Mouse (Mus musculus) spleen, adult 2 months (tissue): ENCODE data around the gene Cyp4f18. TPM values are rescaled to one million over a fixed set of nuclear protein-coding genes. Genes with fewer than 3 reads are reported as not detected.
"Not testable (repeated sequence)": the region's sequence is repeated elsewhere in the genome, so short reads cannot be mapped to it uniquely, and the experiment has no call there.

Source experiments
- DNase-seq, 2 experiments: peaks; one replicate each; pipeline versions ENCODE4 v3.0.0 to v3.0.0-alpha.2; 2012 to 2021; ENCODE audit warnings: low spot score in 2 of 2, low read depth in 1 of 2
- H3K27ac ChIP-seq: fragments of 200-500 bp; 2 replicates; pipeline ENCODE4 v1.5.1; 2012; ENCODE audit warnings: low read length, inconsistent platforms; ENCODE audit not compliant: insufficient read depth
- H3K27me3 ChIP-seq: fragments of 200-500 bp; 2 replicates; pipeline ENCODE4 v1.6.1; 2012; ENCODE audit warnings: mild to moderate bottlenecking, moderate library complexity, low read length, inconsistent platforms; ENCODE audit not compliant: control insufficient read depth, insufficient read depth
- H3K36me3 ChIP-seq: fragments of 200-500 bp; 2 replicates; pipeline ENCODE4 v1.6.1; 2012; ENCODE audit warnings: mild to moderate bottlenecking, low read length, inconsistent platforms; ENCODE audit not compliant: control insufficient read depth, insufficient read depth
- H3K4me1 ChIP-seq: fragments of 200-500 bp; 2 replicates; pipeline ENCODE4 v1.6.1; 2011; ENCODE audit warnings: inconsistent platforms; ENCODE audit not compliant: control insufficient read depth, insufficient read depth, insufficient read length
- H3K4me3 ChIP-seq: fragments of 200-500 bp; 2 replicates; pipeline ENCODE4 v1.5.1; 2011; ENCODE audit warnings: mild to moderate bottlenecking, inconsistent platforms; ENCODE audit not compliant: insufficient read depth, insufficient read length; ENCODE audit errors: extremely low read depth
- CTCF ChIP-seq: fragments of 200-500 bp; IDR thresholded peaks from 2 replicates; pipeline ENCODE4 v1.5.1; 2011; ENCODE audit warnings: mild to moderate bottlenecking, inconsistent platforms; ENCODE audit not compliant: insufficient read depth, insufficient read length, insufficient replicate concordance; ENCODE audit errors: extremely low read depth
- POLR2A ChIP-seq: fragments of 200-500 bp; IDR thresholded peaks from 2 replicates; pipeline ENCODE4 v1.6.1; 2011; ENCODE audit warnings: low read depth, low read length, inconsistent platforms
- WGBS: fragments of 180-500 bp; shearing (Covaris S2); methylation state at CpG from one replicate; pipeline ENCODE4 v1.1.7; 2018; 5-methylcytosine and 5-hydroxymethylcytosine counted together
- polyA plus RNA-seq: library from polyadenylated mRNA; depleted of rRNA; stranded (reverse); fragments of >200 nt; gene quantifications from 2 replicates; pipeline ENCODE4 v1.2.3, GENCODE M21; 2012

Gene Cyp4f18
- polyA plus RNA-seq, 1 experiment = 80.8 TPM

- Histone ChIP-seq H3K4me3 (no peak overlapping the region), H3K4me1 (no peaks in the 10 kb centered on the region)
- 91% methylated on average over 3 of the region's 3 CpGs for WGBS
Measured at GRCm38 (mm10) chr8:71964051-71964450, 45.4 kb downstream of the Cyp4f18 start.

GRCm38 (mm10) chr8:71961796-71962195 is 47.6 kb downstream of the Cyp4f18 start:
- Histone ChIP-seq H3K27ac (no peak overlapping the region), H3K4me1 (no peaks in the 10 kb centered on the region), H3K36me3 (peaks cover 10% of the 10 kb centered on the region), H3K4me3 (no peak overlapping the region), H3K27me3 (no peaks in the 10 kb centered on the region)
- TF ChIP-seq CTCF (no peak), POLR2A (no peak)
- no peak for DNase-seq
- 96% methylated on average over 5 of the region's 5 CpGs for WGBS

More at GRCm38 (mm10) chr8:71964051-71964450, 45.4 kb downstream of the Cyp4f18 start:
- no peak overlapping the region for H3K27ac ChIP-seq
- no peak for TF ChIP-seq CTCF
- TF ChIP-seq POLR2A = no peak
- no peak for DNase-seq
- H3K36me3 ChIP-seq = peaks cover 25% of the 10 kb centered on the region
- no peaks in the 10 kb centered on the region for H3K27me3 ChIP-seq

GRCm38 (mm10) chr8:71960483-71960882 is 48.9 kb downstream of the Cyp4f18 start:
- Histone ChIP-seq H3K4me1 (no peaks in the 10 kb centered on the region), H3K4me3 (no peak overlapping the region), H3K27ac (no peak overlapping the region), H3K27me3 (no peaks in the 10 kb centered on the region), H3K36me3 (peaks cover 2% of the 10 kb centered on the region)
- TF ChIP-seq POLR2A (no peak), CTCF (no peak)
- no peak for DNase-seq

- 96% methylated on average over 9 of the region's 9 CpGs for WGBS
- H3K36me3 ChIP-seq = no peaks in the 10 kb centered on the region
- peaks cover 8% of the 10 kb centered on the region for H3K4me1 ChIP-seq
- TF ChIP-seq POLR2A = no peak
- no peak for TF ChIP-seq CTCF
- H3K4me3 ChIP-seq = no peak overlapping the region
- no peaks in the 10 kb centered on the region for H3K27me3 ChIP-seq
- DNase-seq = no peak
- H3K27ac ChIP-seq = no peak overlapping the region
Measured at GRCm38 (mm10) chr8:71954666-71955065, 54.8 kb downstream of the Cyp4f18 start.

- H3K36me3 ChIP-seq, H3K27me3 ChIP-seq: not testable (repeated sequence)
- WGBS = 95% methylated on average over 16 of the region's 16 CpGs
Measured at GRCm38 (mm10) chr8:71952961-71953700, 56.3 kb downstream of the Cyp4f18 start.

GRCm38 (mm10) chr8:71952489-71952888 is 56.9 kb downstream of the Cyp4f18 start:
- TF ChIP-seq CTCF (no peak), POLR2A (no peak)
- 86% methylated on average over 1 of the region's 1 CpGs for WGBS
- Histone ChIP-seq H3K4me3 (no peak overlapping the region), H3K4me1 (peaks cover 8% of the 10 kb centered on the region), H3K27me3 (no peaks in the 10 kb centered on the region), H3K36me3 (no peaks in the 10 kb centered on the region), H3K27ac (no peak overlapping the region)
- DNase-seq = no peak

More at GRCm38 (mm10) chr8:71952961-71953700, 56.3 kb downstream of the Cyp4f18 start:
- not testable (repeated sequence) for DNase-seq, H3K4me3 ChIP-seq, H3K4me1 ChIP-seq, H3K27ac ChIP-seq

GRCm38 (mm10) chr8:71951436-71952161 is 57.8 kb downstream of the Cyp4f18 start:
- Histone ChIP-seq H3K4me1 (peaks cover 8% of the 10 kb centered on the region), H3K4me3 (peak overlapping the region; percentile 33; the same call in 1 of the 2 replicates), H3K36me3 (no peaks in the 10 kb centered on the region), H3K27ac (no peak overlapping the region), H3K27me3 (no peaks in the 10 kb centered on the region)
- DNase-seq = no peak
- TF ChIP-seq CTCF (no peak), POLR2A (no peak)
- WGBS = 12% methylated on average over 14 of the region's 14 CpGs
